Mouse (Mus musculus): ENCODE results near the gene Orai1. TPM values are rescaled to one million over a fixed set of nuclear protein-coding genes. Genes with fewer than 3 reads are reported as not detected.

Orai1 gene
- polyA plus RNA-seq, 1 experiment from 2014 or later = 24.6 TPM

DNA sequence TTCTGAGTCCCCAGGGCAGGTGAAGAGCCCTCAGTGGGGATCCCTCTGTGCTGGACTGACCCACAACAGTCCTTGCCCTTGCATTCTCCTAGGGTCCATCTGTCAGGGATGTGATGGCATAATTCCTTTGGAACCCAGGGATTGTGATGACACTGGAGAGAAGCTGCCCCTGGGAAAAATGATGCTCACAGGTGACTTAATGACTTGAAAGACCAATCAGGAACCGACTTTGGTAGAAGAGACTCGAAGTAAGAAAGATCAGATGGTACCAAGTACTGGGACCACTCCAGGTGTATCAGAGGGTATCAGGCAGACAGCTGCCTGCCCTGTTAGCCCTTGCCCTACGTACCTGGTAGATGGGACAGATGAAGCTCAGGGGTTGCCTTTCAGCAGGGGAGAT lies 32.0 kb downstream of the Orai1 start, which contains the start of gene Morn3:
Gene Morn3, minus strand, starts transcription at position 101 of the 400 bp plus-strand sequence.
- 84% methylated on average over 3 of the region's 3 CpGs for WGBS
- Histone ChIP-seq H3K9ac (ENCODE audit: low read length) (no peak within 1 kb of the TSS), H3K4me1 (ENCODE audit: control insufficient read depth in 2 of 2, insufficient read depth in 2 of 2, low read length in 2 of 2) (peaks cover 2 to 7% of the 10 kb centered on the region in 2 experiments; a peak in 2 of 4 replicates), H3K9me3 (ENCODE audit: control insufficient read depth, low read length) (no peaks in the 10 kb centered on the region), H3K27ac (replicated peaks in 1 of 2; ENCODE audit: control insufficient read depth in 1 of 2, insufficient read depth in 1 of 2, low read depth in 2 of 2, low read length in 2 of 2) (no peak within 1 kb of the TSS), H3K36me3 (ENCODE audit: control insufficient read depth, insufficient read depth, low read length) (no peaks in the 10 kb centered on the region), H3K4me3 (ENCODE audit: control insufficient read depth in 1 of 2, insufficient read depth in 1 of 2, low read depth in 1 of 2, low read length in 2 of 2) (no peak within 1 kb of the TSS), H3K4me2 (ENCODE audit: low read length) (peak within 1 kb of the TSS; percentile 31; the same call in 1 of the 2 replicates), H3K27me3 (ENCODE audit: control insufficient read depth, insufficient read depth, low read length) (no peaks in the 10 kb centered on the region)
- ATAC-seq (ENCODE audit: insufficient number of reproducible peaks, insufficient read depth, low FRiP score, low read depth) = no peak

DNA sequence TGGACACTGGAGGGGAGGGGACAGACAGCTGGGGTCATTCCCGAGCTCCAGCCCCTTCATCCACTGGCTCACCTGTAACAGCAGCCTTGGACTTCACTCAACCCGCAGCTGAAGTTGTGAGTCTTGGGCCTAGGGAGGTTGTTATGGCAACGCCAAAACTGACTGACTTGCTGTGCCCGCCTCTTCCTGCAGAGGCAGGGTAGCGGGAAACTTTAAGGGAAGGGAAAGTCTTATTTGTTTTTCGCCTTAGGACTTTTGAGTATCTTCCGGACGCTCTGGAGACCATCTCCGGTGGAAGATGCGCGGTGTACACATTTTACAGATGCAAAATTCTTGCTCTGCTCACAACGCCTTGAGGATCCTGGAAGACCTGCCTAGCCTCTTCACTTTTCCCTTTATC lies 34.4 kb downstream of the Orai1 start:
- WGBS = 6% methylated on average over 12 of the region's 12 CpGs
- Histone ChIP-seq H3K9ac (ENCODE audit: low read length) (peak overlapping the region; percentile 64), H3K4me1 (ENCODE audit: control insufficient read depth in 2 of 2, insufficient read depth in 2 of 2, low read length in 2 of 2) (peaks cover 2 to 7% of the 10 kb centered on the region in 2 experiments; a peak in 2 of 4 replicates), H3K27me3 (ENCODE audit: control insufficient read depth, insufficient read depth, low read length) (no peaks in the 10 kb centered on the region), H3K4me2 (ENCODE audit: low read length) (peak overlapping the region; percentile 54), H3K36me3 (ENCODE audit: control insufficient read depth, insufficient read depth, low read length) (no peaks in the 10 kb centered on the region), H3K4me3 (ENCODE audit: control insufficient read depth in 1 of 2, insufficient read depth in 1 of 2, low read depth in 1 of 2, low read length in 2 of 2) (no peak overlapping the region; a peak in 1 of 4 replicates), H3K9me3 (ENCODE audit: control insufficient read depth, low read length) (no peaks in the 10 kb centered on the region), H3K27ac (replicated peaks in 1 of 2; ENCODE audit: control insufficient read depth in 1 of 2, insufficient read depth in 1 of 2, low read depth in 2 of 2, low read length in 2 of 2) (no peak overlapping the region)
- no peak for ATAC-seq (ENCODE audit: insufficient number of reproducible peaks, insufficient read depth, low FRiP score, low read depth)

DNA sequence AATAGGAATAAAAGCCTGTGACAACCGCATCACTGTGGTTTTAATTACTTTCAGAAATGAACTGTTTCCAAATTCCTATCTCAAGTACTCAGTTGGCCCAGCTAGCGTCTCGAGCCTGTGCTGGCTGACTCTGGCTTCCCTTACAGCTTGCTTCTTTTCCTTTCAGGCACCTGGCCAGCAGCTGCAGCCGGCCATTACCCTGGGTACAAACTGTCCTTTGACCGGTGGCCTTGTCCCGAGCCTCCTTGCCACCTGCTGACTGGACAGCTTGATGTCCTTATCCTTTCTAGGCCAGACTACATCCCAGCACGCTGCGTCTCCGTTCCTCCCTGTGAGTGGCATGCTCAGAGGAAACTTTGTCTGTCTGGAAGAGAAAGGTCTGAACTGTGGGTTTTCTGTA lies 36.0 kb downstream of the Orai1 start:
- H3K27me3 ChIP-seq (ENCODE audit: control insufficient read depth, insufficient read depth, low read length) = no peaks in the 10 kb centered on the region
- H3K4me3 ChIP-seq (ENCODE audit: control insufficient read depth in 1 of 2, insufficient read depth in 1 of 2, low read depth in 1 of 2, low read length in 2 of 2) = no peak overlapping the region
- no peaks in the 10 kb centered on the region for H3K36me3 ChIP-seq (ENCODE audit: control insufficient read depth, insufficient read depth, low read length)
- no peak overlapping the region for H3K4me2 ChIP-seq (ENCODE audit: low read length)
- WGBS = 80% methylated on average over 9 of the region's 9 CpGs
- no peaks in the 10 kb centered on the region for H3K9me3 ChIP-seq (ENCODE audit: control insufficient read depth, low read length)
- H3K27ac ChIP-seq (replicated peaks in 1 of 2; ENCODE audit: control insufficient read depth in 1 of 2, insufficient read depth in 1 of 2, low read depth in 2 of 2, low read length in 2 of 2) = no peak overlapping the region
- no peak overlapping the region for H3K9ac ChIP-seq (ENCODE audit: low read length)
- no peak for ATAC-seq (ENCODE audit: insufficient number of reproducible peaks, insufficient read depth, low FRiP score, low read depth)
- peaks cover 2 to 4% of the 10 kb centered on the region in 2 experiments; a peak in 1 of 4 replicates for H3K4me1 ChIP-seq (ENCODE audit: control insufficient read depth in 2 of 2, insufficient read depth in 2 of 2, low read length in 2 of 2)

- no peaks in the 10 kb centered on the region for H3K27me3 ChIP-seq (ENCODE audit: control insufficient read depth, insufficient read depth, low read length)
- no peak overlapping the region for H3K4me3 ChIP-seq (ENCODE audit: control insufficient read depth in 1 of 2, insufficient read depth in 1 of 2, low read depth in 1 of 2, low read length in 2 of 2)
- no peaks in the 10 kb centered on the region for H3K36me3 ChIP-seq (ENCODE audit: control insufficient read depth, insufficient read depth, low read length)
- H3K4me2 ChIP-seq (ENCODE audit: low read length) = no peak overlapping the region
- H3K27ac ChIP-seq (replicated peaks in 1 of 2; ENCODE audit: control insufficient read depth in 1 of 2, insufficient read depth in 1 of 2, low read depth in 2 of 2, low read length in 2 of 2) = no peak overlapping the region
- H3K9ac ChIP-seq (ENCODE audit: low read length) = no peak overlapping the region
- peaks cover 2 to 4% of the 10 kb centered on the region in 2 experiments; a peak in 1 of 4 replicates for H3K4me1 ChIP-seq (ENCODE audit: control insufficient read depth in 2 of 2, insufficient read depth in 2 of 2, low read length in 2 of 2)
- ATAC-seq (ENCODE audit: insufficient number of reproducible peaks, insufficient read depth, low FRiP score, low read depth) = no peak
- WGBS = 76% methylated on average over 5 of the region's 5 CpGs
- no peaks in the 10 kb centered on the region for H3K9me3 ChIP-seq (ENCODE audit: control insufficient read depth, low read length)
Measured at GRCm38 (mm10) chr5:123051736-123052135, 36.9 kb downstream of the Orai1 start.

DNA sequence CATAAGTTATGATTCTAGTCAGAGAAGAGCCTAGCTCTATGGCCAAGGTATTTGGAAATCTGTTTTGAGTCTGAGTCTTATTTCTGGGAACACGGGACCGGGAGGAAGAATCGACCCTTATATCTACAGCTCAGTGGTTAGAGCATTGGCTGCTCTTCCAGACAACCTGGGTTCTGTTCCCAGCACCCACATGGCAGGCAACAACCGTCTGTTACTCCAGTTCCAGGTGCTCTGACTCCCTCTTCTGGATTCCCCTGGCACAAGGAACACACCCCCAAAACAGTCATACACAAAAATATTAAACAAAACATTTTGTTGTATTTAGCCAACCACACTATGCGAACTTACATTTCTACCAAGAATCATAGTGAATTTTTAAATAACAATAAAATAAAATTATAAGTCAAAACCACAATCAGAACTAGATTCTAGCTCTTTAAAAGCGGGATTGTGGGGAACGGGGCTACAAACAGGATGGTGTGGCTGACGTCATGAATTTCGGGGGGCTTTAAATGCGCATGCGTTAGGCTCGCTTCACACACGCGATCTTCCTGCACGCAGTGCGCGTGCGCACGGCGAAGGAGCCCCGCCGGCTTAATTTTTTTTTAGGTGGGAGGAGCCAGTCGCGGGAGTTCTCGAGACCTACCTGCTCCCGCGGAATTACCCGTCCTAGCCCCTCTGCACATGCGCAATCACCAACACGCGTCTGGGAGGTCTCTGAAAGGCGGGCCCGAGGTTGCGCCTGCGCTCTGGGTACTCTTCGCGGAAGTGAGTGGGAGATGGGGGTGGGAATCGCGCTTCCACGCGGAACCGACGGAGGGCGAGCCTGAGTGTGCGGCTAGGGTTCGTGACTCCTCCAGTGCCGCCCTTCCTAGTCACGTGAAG lies 42.7 kb downstream of the Orai1 start:
- 7% methylated on average over 48 of the region's 48 CpGs for WGBS
- peaks cover 10% of the 10 kb centered on the region in 2 experiments for H3K4me1 ChIP-seq (ENCODE audit: control insufficient read depth in 2 of 2, insufficient read depth in 2 of 2, low read length in 2 of 2)

DNA sequence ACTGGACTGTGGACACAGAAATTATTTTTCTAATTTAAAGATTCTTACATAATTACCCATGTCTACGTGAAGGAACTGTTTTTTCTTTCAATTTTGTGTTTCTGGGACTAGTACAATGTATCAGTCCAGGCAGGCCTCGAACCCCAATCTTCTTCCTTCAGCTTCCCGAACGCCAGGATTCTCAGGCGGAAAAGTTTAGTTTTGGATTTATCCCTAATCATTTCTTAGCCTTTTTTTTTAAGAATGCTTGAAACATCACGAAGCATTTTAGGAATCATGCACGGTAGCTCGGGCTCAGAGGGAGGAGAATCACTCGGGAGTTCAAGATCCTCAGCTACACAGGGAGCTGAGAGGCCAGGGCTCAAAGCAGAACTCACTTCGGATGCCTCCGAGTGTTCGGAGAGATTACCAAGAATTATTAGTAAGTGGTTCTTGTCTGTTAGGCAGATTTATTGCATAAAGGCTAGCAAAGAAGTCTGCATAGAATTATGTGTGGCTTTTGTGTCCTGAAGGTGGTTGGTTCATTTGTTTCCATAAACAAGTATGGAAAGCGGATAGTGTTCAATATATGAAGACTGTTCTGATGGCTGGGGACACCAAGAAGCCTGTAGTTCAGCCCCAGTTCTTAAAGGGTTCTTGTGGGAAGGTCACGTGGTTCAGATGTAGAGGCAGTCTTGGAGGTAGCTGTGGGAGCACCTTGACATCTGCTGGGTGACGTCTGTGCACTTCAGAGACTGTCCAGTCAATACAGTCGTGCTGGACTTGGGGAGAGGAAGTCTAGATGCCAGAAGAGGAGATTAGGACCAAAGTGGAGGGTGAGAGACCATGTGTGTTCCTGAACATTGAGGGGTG lies 43.6 kb downstream of the Orai1 start:
- peak overlapping the region; percentile 70 for H3K9ac ChIP-seq (ENCODE audit: low read length)
- ATAC-seq (ENCODE audit: insufficient number of reproducible peaks, insufficient read depth, low FRiP score, low read depth) = no peak
- H3K4me1 ChIP-seq (ENCODE audit: control insufficient read depth in 2 of 2, insufficient read depth in 2 of 2, low read length in 2 of 2) = peaks cover 10% of the 10 kb centered on the region in 2 experiments
- H3K4me3 ChIP-seq (ENCODE audit: control insufficient read depth in 1 of 2, insufficient read depth in 1 of 2, low read depth in 1 of 2, low read length in 2 of 2) = peak overlapping the region; percentile 44 to 49
- H3K27me3 ChIP-seq (ENCODE audit: control insufficient read depth, insufficient read depth, low read length) = no peaks in the 10 kb centered on the region
- no peaks in the 10 kb centered on the region for H3K36me3 ChIP-seq (ENCODE audit: control insufficient read depth, insufficient read depth, low read length)
- H3K27ac ChIP-seq (replicated peaks in 1 of 2; ENCODE audit: control insufficient read depth in 1 of 2, insufficient read depth in 1 of 2, low read depth in 2 of 2, low read length in 2 of 2) = peak overlapping the region; percentile 57 to 88
- peak overlapping the region; percentile 71 for H3K4me2 ChIP-seq (ENCODE audit: low read length)
- no peaks in the 10 kb centered on the region for H3K9me3 ChIP-seq (ENCODE audit: control insufficient read depth, low read length)
- 35% methylated on average over 16 of the region's 16 CpGs for whole genome bisulfite sequencing

More for the DNA sequence above, 42.7 kb downstream of the Orai1 start:
- ATAC-seq (ENCODE audit: insufficient number of reproducible peaks, insufficient read depth, low FRiP score, low read depth) = peak; percentile 96
- H3K9me3 ChIP-seq (ENCODE audit: control insufficient read depth, low read length) = no peaks in the 10 kb centered on the region
- peak overlapping the region; percentile 44 to 49 for H3K4me3 ChIP-seq (ENCODE audit: control insufficient read depth in 1 of 2, insufficient read depth in 1 of 2, low read depth in 1 of 2, low read length in 2 of 2)
- peak overlapping the region; percentile 57 to 88 for H3K27ac ChIP-seq (replicated peaks in 1 of 2; ENCODE audit: control insufficient read depth in 1 of 2, insufficient read depth in 1 of 2, low read depth in 2 of 2, low read length in 2 of 2)
- H3K36me3 ChIP-seq (ENCODE audit: control insufficient read depth, insufficient read depth, low read length) = no peaks in the 10 kb centered on the region
- H3K27me3 ChIP-seq (ENCODE audit: control insufficient read depth, insufficient read depth, low read length) = no peaks in the 10 kb centered on the region
- H3K9ac ChIP-seq (ENCODE audit: low read length) = peak overlapping the region; percentile 70
- H3K4me2 ChIP-seq (ENCODE audit: low read length) = peak overlapping the region; percentile 71

GRCm38 (mm10) chr5:123059757-123060520 lies 45.1 kb downstream of the Orai1 start:
- Histone ChIP-seq H3K4me1 (ENCODE audit: control insufficient read depth in 2 of 2, insufficient read depth in 2 of 2, low read length in 2 of 2) (peaks cover 10% of the 10 kb centered on the region in 2 experiments), H3K27me3 (ENCODE audit: control insufficient read depth, insufficient read depth, low read length) (no peaks in the 10 kb centered on the region), H3K9ac (ENCODE audit: low read length) (peak overlapping the region; percentile 50), H3K27ac (replicated peaks in 1 of 2; ENCODE audit: control insufficient read depth in 1 of 2, insufficient read depth in 1 of 2, low read depth in 2 of 2, low read length in 2 of 2) (peak overlapping the region; percentile 88 to 96), H3K4me2 (ENCODE audit: low read length) (peak overlapping the region; percentile 57), H3K4me3 (ENCODE audit: control insufficient read depth in 1 of 2, insufficient read depth in 1 of 2, low read depth in 1 of 2, low read length in 2 of 2) (peak overlapping the region; percentile 15 to 27), H3K9me3 (ENCODE audit: control insufficient read depth, low read length) (no peaks in the 10 kb centered on the region), H3K36me3 (ENCODE audit: control insufficient read depth, insufficient read depth, low read length) (no peaks in the 10 kb centered on the region)
- ATAC-seq (ENCODE audit: insufficient number of reproducible peaks, insufficient read depth, low FRiP score, low read depth) = peak; percentile 34; the same call in 1 of the 2 replicates
- WGBS = 8% methylated on average over 14 of the region's 14 CpGs

Measured in heart, embryonic 14.5 days (tissue).